Mouse (Mus musculus) ES-E14 (cell line): Measurements from ENCODE around the gene Ethe1.

Experiments
- CHD2 ChIP-seq: IDR thresholded peaks from 2 replicates; pipeline ENCODE4 v1.6.1; 2014; ENCODE audit warnings: mild to moderate bottlenecking, low read depth, low read length, inconsistent platforms
- HCFC1 ChIP-seq: IDR thresholded peaks from 2 replicates; pipeline ENCODE4 v1.6.1; 2012; ENCODE audit warnings: low read length, inconsistent platforms, borderline replicate concordance; ENCODE audit not compliant: insufficient read depth
- MAFK ChIP-seq: IDR thresholded peaks from 2 replicates; pipeline ENCODE4 v1.6.1; 2014; ENCODE audit warnings: mild to moderate bottlenecking, low read depth, low read length, inconsistent platforms; ENCODE audit not compliant: insufficient read depth
- ZC3H11A ChIP-seq: IDR thresholded peaks from 2 replicates; pipeline ENCODE4 v1.6.1; 2012; ENCODE audit warnings: low read depth, mild to moderate bottlenecking, inconsistent platforms, low read length, borderline replicate concordance
- ZNF384 ChIP-seq: IDR thresholded peaks from 2 replicates; pipeline ENCODE4 v1.6.1; 2012; ENCODE audit warnings: low read depth, low read length, inconsistent platforms

GRCm38 (mm10) chr7:24610879-24611494 is 23.6 kb downstream of the Ethe1 start:
- TF ChIP-seq CHD2 = no peak
- TF ChIP-seq MAFK = no peak
- no peak for TF ChIP-seq ZNF384
- no peak for TF ChIP-seq ZC3H11A
- no peak for TF ChIP-seq HCFC1
